Mouse (Mus musculus): ENCODE data around the gene Olfr275.

DNA sequence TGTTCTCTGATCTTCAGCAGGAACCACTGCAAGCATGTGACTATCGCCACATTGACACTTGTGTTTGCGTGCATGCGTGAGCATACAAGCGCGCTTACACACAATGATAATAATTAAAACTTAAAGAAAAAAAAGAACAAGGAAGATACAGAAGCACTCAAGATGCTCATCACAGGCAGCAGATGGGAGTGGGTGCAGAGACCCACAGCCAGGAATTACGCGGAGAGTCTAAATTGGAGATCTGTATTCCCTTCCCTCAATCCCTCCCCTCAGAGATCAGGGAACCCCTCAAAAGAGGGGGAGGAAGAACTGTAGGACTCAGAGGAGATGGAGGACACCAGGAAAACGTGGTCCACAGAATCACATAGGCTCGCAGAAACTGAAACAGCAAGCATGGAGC, 49.8 kb downstream of the Olfr275 start:
- TF ChIP-seq CTCF (IDR thresholded peaks at IDR 0.05; ENCODE audit: low read depth, low read length): no peak
- TF ChIP-seq TAL1 (conservative IDR thresholded peaks at IDR 0.05; ENCODE audit: low read depth, low read length): no peak
- no peak for TF ChIP-seq GATA1 (IDR thresholded peaks at IDR 0.05; ENCODE audit: borderline replicate concordance, low read length)
- TF ChIP-seq GATA2 (IDR thresholded peaks at IDR 0.05; ENCODE audit: borderline replicate concordance, low read depth, low read length): no peak
- TF ChIP-seq POLR2AphosphoS5 (IDR thresholded peaks at IDR 0.05; ENCODE audit: insufficient replicate concordance, low read depth, low read length): no peak

All from G1E (cell line).